8 mouse cellular contexts compared by ENCODE assay signal in genomic region chr10:93889579-93889950, GRCm38 (mm10). TPM values are rescaled to one million over a fixed set of nuclear protein-coding genes. Genes with fewer than 3 reads are reported as not detected.
DNase-seq lines count a peak whose midpoint lies in the region; ATAC-seq and TF ChIP-seq lines count a peak whose summit lies in the region.

No protein-coding gene starts in this region.

- peak; percentile 98 for DNase-seq in brain, adult 2 months (ENCODE audit: low read depth, low spot score)
- peak; percentile 95 for DNase-seq in heart, embryonic 10.5 days (ENCODE audit: low spot score)
- peak; percentile 95 for DNase-seq in midbrain, postnatal 0 days (ENCODE audit: low spot score)
- peak; percentile 78 to 82 for DNase-seq in spleen, postnatal 14 days (ENCODE audit: low spot score in 2 of 2)

- H3K27me3 ChIP-seq in C2C12 (ENCODE audit: control insufficient read depth, insufficient read depth, insufficient read length), result no peaks in the 10 kb centered on the region
- no peaks in the 10 kb centered on the region for H3K27me3 ChIP-seq in heart, embryonic 10.5 days (ENCODE audit: insufficient read depth, poor library complexity, severe bottlenecking)
- no peaks in the 10 kb centered on the region for H3K27me3 ChIP-seq in kidney, embryonic 15.5 days
- no peaks in the 10 kb centered on the region for H3K27me3 ChIP-seq in limb, embryonic 15.5 days
- H3K27me3 ChIP-seq in midbrain, postnatal 0 days (ENCODE audit: insufficient read depth, low read length), result no peaks in the 10 kb centered on the region

- H3K4me1 ChIP-seq in embryonic fibroblast, embryonic 13.5 days (ENCODE audit: control insufficient read depth, insufficient read depth, low read length), result no peaks in the 10 kb centered on the region; the same call in 1 of the 2 replicates
- H3K4me1 ChIP-seq in heart, embryonic 10.5 days, result peaks cover 5% of the 10 kb centered on the region
- peaks cover 14% of the 10 kb centered on the region for H3K4me1 ChIP-seq in kidney, embryonic 15.5 days
- peaks cover 9% of the 10 kb centered on the region for H3K4me1 ChIP-seq in limb, embryonic 15.5 days
- H3K4me1 ChIP-seq in midbrain, postnatal 0 days (ENCODE audit: insufficient read depth, low read length), result peaks cover 3% of the 10 kb centered on the region; the same call in 1 of the 2 replicates

- peak; percentile 98 for ATAC-seq in kidney, embryonic 15.5 days (replicated peaks; ENCODE audit: low FRiP score)
- ATAC-seq in limb, embryonic 15.5 days (ENCODE audit: insufficient number of reproducible peaks, low FRiP score, low TSS enrichment, low read depth), result peak; percentile 93
- ATAC-seq in midbrain, postnatal 0 days (ENCODE audit: low FRiP score), result peak; percentile 97

- peaks cover 46% of the 10 kb centered on the region for H3K79me3 ChIP-seq in C2C12 (ENCODE audit: low read depth)

- H3K36me3 ChIP-seq in C2C12 (ENCODE audit: control insufficient read depth, insufficient read depth), result peaks cover 22% of the 10 kb centered on the region
- peaks cover 25% of the 10 kb centered on the region for H3K36me3 ChIP-seq in heart, embryonic 10.5 days
- H3K36me3 ChIP-seq in kidney, embryonic 15.5 days, result peaks cover 26% of the 10 kb centered on the region
- H3K36me3 ChIP-seq in limb, embryonic 15.5 days, result peaks cover 23% of the 10 kb centered on the region
- H3K36me3 ChIP-seq in midbrain, postnatal 0 days (ENCODE audit: insufficient read depth, low read length), result no peaks in the 10 kb centered on the region; the same call in none of the 2 replicates

- under 1% methylated on average over 24 of the region's 30 CpGs for WGBS in heart, embryonic 10.5 days
- 1% methylated on average over 25 of the region's 30 CpGs for WGBS in kidney, embryonic 15.5 days
- WGBS in limb, embryonic 15.5 days, result under 1% methylated on average over 27 of the region's 30 CpGs
- WGBS in midbrain, postnatal 0 days, result 0% methylated on average over 21 of the region's 30 CpGs

- no peaks in the 10 kb centered on the region for H3K9me3 ChIP-seq in heart, embryonic 10.5 days
- no peaks in the 10 kb centered on the region for H3K9me3 ChIP-seq in kidney, embryonic 15.5 days (replicated peaks)
- H3K9me3 ChIP-seq in limb, embryonic 15.5 days, result no peaks in the 10 kb centered on the region
- no peaks in the 10 kb centered on the region for H3K9me3 ChIP-seq in midbrain, postnatal 0 days (ENCODE audit: low read length)

- H3ac ChIP-seq in C2C12 (ENCODE audit: control insufficient read depth, insufficient read length, low read depth), result peak overlapping the region; percentile 94

- H3K4me3 ChIP-seq in C2C12 (ENCODE audit: insufficient read depth, poor library complexity, severe bottlenecking), result peak overlapping the region; percentile 96
- peak overlapping the region; percentile 73 for H3K4me3 ChIP-seq in embryonic fibroblast, embryonic 13.5 days (ENCODE audit: insufficient read depth, low read length)
- peak overlapping the region; percentile 93 for H3K4me3 ChIP-seq in heart, embryonic 10.5 days
- H3K4me3 ChIP-seq in kidney, embryonic 15.5 days (replicated peaks), result peak overlapping the region; percentile 93
- H3K4me3 ChIP-seq in limb, embryonic 15.5 days, result peak overlapping the region; percentile 82
- H3K4me3 ChIP-seq in midbrain, postnatal 0 days (ENCODE audit: low read depth, low read length), result peak overlapping the region; percentile 94

- H3K4me2 ChIP-seq in kidney, embryonic 15.5 days, result peak overlapping the region; percentile 76
- peak overlapping the region; percentile 76 for H3K4me2 ChIP-seq in limb, embryonic 15.5 days
- H3K4me2 ChIP-seq in midbrain, postnatal 0 days (ENCODE audit: low read depth, low read length, poor library complexity, severe bottlenecking), result peak overlapping the region; percentile 80

- H3K27ac ChIP-seq in embryonic fibroblast, embryonic 13.5 days (ENCODE audit: insufficient read depth, low read length), result peak overlapping the region; percentile 55
- H3K27ac ChIP-seq in heart, embryonic 10.5 days, result peak overlapping the region; percentile 97
- H3K27ac ChIP-seq in kidney, embryonic 15.5 days, result peak overlapping the region; percentile 89
- H3K27ac ChIP-seq in limb, embryonic 15.5 days, result peak overlapping the region; percentile 92
- H3K27ac ChIP-seq in midbrain, postnatal 0 days (ENCODE audit: low read depth, low read length), result peak overlapping the region; percentile 93

- TF ChIP-seq POLR2A in embryonic fibroblast, embryonic 13.5 days (IDR thresholded peaks at IDR 0.05; ENCODE audit: low read depth, low read length), result peak; percentile 86

- peaks cover 50% of the 10 kb centered on the region for H3K79me2 ChIP-seq in C2C12 (ENCODE audit: control insufficient read depth, insufficient read depth)

- H3K9ac ChIP-seq in kidney, embryonic 15.5 days, result peak overlapping the region; percentile 91
- peak overlapping the region; percentile 79 for H3K9ac ChIP-seq in limb, embryonic 15.5 days
- H3K9ac ChIP-seq in midbrain, postnatal 0 days (replicated peaks; ENCODE audit: low read length, poor library complexity, severe bottlenecking), result peak overlapping the region; percentile 92

- no peak for TF ChIP-seq CTCF in C2C12 (IDR thresholded peaks at IDR 0.05; ENCODE audit: control insufficient read depth, insufficient read depth, insufficient read length)
- TF ChIP-seq CTCF in embryonic fibroblast, embryonic 13.5 days (IDR thresholded peaks at IDR 0.05; ENCODE audit: borderline replicate concordance, insufficient read depth, low read length), result no peak
- no peak for TF ChIP-seq CTCF in midbrain, postnatal 0 days (IDR thresholded peaks at IDR 0.05)

TF ChIP-seq in C2C12, 6 proteins besides CTCF, POLR2A, EP300 and RAD21:
- TF ChIP-seq MYOD1 (IDR thresholded peaks at IDR 0.05; ENCODE audit: control insufficient read depth, insufficient read length, low read depth), result no peak
- TF ChIP-seq FOSL1 (IDR thresholded peaks at IDR 0.05; ENCODE audit: insufficient read depth, low read length, poor library complexity, severe bottlenecking), result no peak
- TF ChIP-seq MAX (IDR thresholded peaks at IDR 0.05), result peak; percentile 97

RNA-seq across cellular contexts. Expression of gene Metap2, which starts 7.3 kb away (rescaled TPM):
- polyA plus RNA-seq in C2C12 (2012; fragmentation: generic; extraction: Trizol), result 205 TPM
- 252 and 265 TPM in 2 replicates for polyA plus RNA-seq in embryonic fibroblast, embryonic 13.5 days (2011; ENCODE audit: insufficient read length, low read depth, missing spikeins)
- 176 and 208 TPM in 2 replicates for polyA plus RNA-seq in heart, embryonic 10.5 days (2016; fragmentation: Nextera tagmentation; extraction: Ambion mirVana)
- polyA plus RNA-seq in kidney, embryonic 15.5 days (2015; fragmentation: Nextera tagmentation; extraction: Ambion mirVana), result 206 and 215 TPM in 2 replicates
- polyA plus RNA-seq in limb, embryonic 15.5 days (2015; fragmentation: Nextera tagmentation; extraction: Ambion mirVana), result 180 and 183 TPM in 2 replicates
- 50.6 and 76.6 TPM in 2 replicates for total RNA-seq in midbrain, postnatal 0 days (2014; rRNA removed)
- polyA plus RNA-seq in midbrain, postnatal 0 days (2015; fragmentation: Nextera tagmentation; extraction: Ambion mirVana), result 149 and 168 TPM in 2 replicates

RNA-seq across cellular contexts. Expression of gene Usp44, which starts 58.2 kb away (rescaled TPM):
- 0.37 TPM for polyA plus RNA-seq in C2C12 (2012; fragmentation: generic; extraction: Trizol)
- 0.26 TPM in 1 of 2 replicates, not detected in the other for polyA plus RNA-seq in embryonic fibroblast, embryonic 13.5 days (2011; ENCODE audit: insufficient read length, low read depth, missing spikeins)
- 1.6 and 2.0 TPM in 2 replicates for polyA plus RNA-seq in heart, embryonic 10.5 days (2016; fragmentation: Nextera tagmentation; extraction: Ambion mirVana)
- polyA plus RNA-seq in kidney, embryonic 15.5 days (2015; fragmentation: Nextera tagmentation; extraction: Ambion mirVana), result 0.73 and 1.1 TPM in 2 replicates
- polyA plus RNA-seq in limb, embryonic 15.5 days (2015; fragmentation: Nextera tagmentation; extraction: Ambion mirVana), result 0.52 and 0.95 TPM in 2 replicates
- 0.05 and 0.09 TPM in 2 replicates for total RNA-seq in midbrain, postnatal 0 days (2014; rRNA removed)
- polyA plus RNA-seq in midbrain, postnatal 0 days (2015; fragmentation: Nextera tagmentation; extraction: Ambion mirVana), result not detected in 2 replicates

Comparison
In these comparisons a context has a peak if more than half of its experiments do, and no peak if none do; other contexts are left out.
1. Peak in every context shown above with its lines: DNase-seq, ATAC-seq, H3K4me3 ChIP-seq and H3K27ac ChIP-seq.